Mouse (Mus musculus): Measurements from ENCODE around the gene Wdr93. TPM values are rescaled to one million over a fixed set of nuclear protein-coding genes. Genes with fewer than 3 reads are reported as not detected.

Gene Wdr93
- polyA plus RNA-seq, 1 experiment = 0.06 TPM

- no peak overlapping the region for H3K27ac ChIP-seq (ENCODE audit: insufficient read depth, low read depth, low read length)
- no peak overlapping the region for H3K4me3 ChIP-seq (ENCODE audit: low read depth, low read length)
- TF ChIP-seq CTCF (IDR thresholded peaks at IDR 0.05; ENCODE audit: extremely low read depth, insufficient read length, insufficient replicate concordance, low read depth, low read length) (no peak), POLR2A (IDR thresholded peaks at IDR 0.05; ENCODE audit: low read depth, low read length) (no peak)
- 0 out of 2 replicates have a peak, but pooled peaks cover 2% of the 10 kb centered on the region for H3K36me3 ChIP-seq (ENCODE audit: control insufficient read depth, insufficient read depth, low read length)
- 73% methylated on average over 5 of the region's 5 CpGs for WGBS
- 0 out of 2 replicates have a peak, but pooled peaks cover 2% of the 10 kb centered on the region for H3K4me1 ChIP-seq (ENCODE audit: control insufficient read depth, insufficient read depth, insufficient read length, low read length)
- H3K27me3 ChIP-seq (ENCODE audit: control insufficient read depth, insufficient read depth, low read length) = no peaks in the 10 kb centered on the region
These were observed 1.6 kb downstream of the Wdr93 start for GRCm38 (mm10) chr7:79744585-79744984.

GRCm38 (mm10) chr7:79747659-79748058 is 4.7 kb downstream of the Wdr93 start:
- WGBS = 78% methylated on average over 6 of the region's 6 CpGs
- Histone ChIP-seq H3K27me3 (ENCODE audit: control insufficient read depth, insufficient read depth, low read length) (no peaks in the 10 kb centered on the region), H3K4me1 (ENCODE audit: control insufficient read depth, insufficient read depth, insufficient read length, low read length) (0 out of 2 replicates have a peak, but pooled peaks cover 2% of the 10 kb centered on the region), H3K4me3 (ENCODE audit: low read depth, low read length) (no peak overlapping the region), H3K36me3 (ENCODE audit: control insufficient read depth, insufficient read depth, low read length) (no peaks in the 10 kb centered on the region), H3K27ac (ENCODE audit: insufficient read depth, low read depth, low read length) (no peak overlapping the region)
- TF ChIP-seq POLR2A (IDR thresholded peaks at IDR 0.05; ENCODE audit: low read depth, low read length) (no peak), CTCF (IDR thresholded peaks at IDR 0.05; ENCODE audit: extremely low read depth, insufficient read length, insufficient replicate concordance, low read depth, low read length) (no peak)

DNA sequence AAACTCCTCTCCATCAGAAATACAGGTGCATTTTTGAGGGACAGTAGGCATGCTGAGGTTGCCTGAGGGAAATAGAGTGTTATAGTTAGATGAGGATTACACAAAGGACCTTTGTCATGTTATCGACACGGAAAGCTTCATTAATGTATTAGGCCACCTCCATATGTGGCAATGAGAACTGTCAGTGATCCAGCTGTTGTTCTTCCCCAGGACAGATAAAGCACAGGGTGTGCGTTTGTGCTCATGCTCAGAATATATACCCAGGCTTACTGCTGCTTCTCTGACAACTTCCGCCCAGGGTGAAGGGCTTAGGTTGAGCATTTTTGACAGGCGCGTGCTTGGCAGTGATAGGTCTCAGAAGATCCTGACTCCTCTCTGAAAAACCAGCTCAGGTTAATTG is 6.5 kb downstream of the Wdr93 start:
- Histone ChIP-seq H3K4me1 (ENCODE audit: control insufficient read depth, insufficient read depth, insufficient read length, low read length) (no peaks in the 10 kb centered on the region), H3K27ac (ENCODE audit: insufficient read depth, low read depth, low read length) (no peak overlapping the region), H3K27me3 (ENCODE audit: control insufficient read depth, insufficient read depth, low read length) (no peaks in the 10 kb centered on the region), H3K4me3 (ENCODE audit: low read depth, low read length) (no peak overlapping the region), H3K36me3 (ENCODE audit: control insufficient read depth, insufficient read depth, low read length) (no peaks in the 10 kb centered on the region)
- TF ChIP-seq CTCF (IDR thresholded peaks at IDR 0.05; ENCODE audit: extremely low read depth, insufficient read length, insufficient replicate concordance, low read depth, low read length) = no peak
- no peak for TF ChIP-seq POLR2A (IDR thresholded peaks at IDR 0.05; ENCODE audit: low read depth, low read length)
- WGBS = 82% methylated on average over 6 of the region's 6 CpGs

DNA sequence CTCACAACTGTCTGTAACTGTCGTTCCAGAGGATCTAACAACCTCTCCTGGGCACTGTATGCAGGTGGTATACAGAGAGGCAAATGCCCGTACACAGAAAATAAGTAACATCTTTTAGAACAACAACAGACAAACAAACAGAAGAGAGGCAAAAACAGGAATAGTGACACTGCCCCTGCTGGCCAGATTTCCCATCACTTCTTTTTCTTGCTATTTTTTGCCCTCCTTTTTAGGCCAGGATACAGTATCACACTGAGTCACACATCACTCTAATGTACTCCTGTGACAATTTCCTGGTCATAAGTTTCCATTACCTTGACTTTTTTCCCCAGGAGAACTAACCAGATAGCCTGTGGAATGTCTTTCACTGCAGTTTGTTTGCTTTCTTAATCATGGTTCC is 13.4 kb downstream of the Wdr93 start:
- no peak overlapping the region for H3K4me3 ChIP-seq (ENCODE audit: low read depth, low read length)
- 55% methylated on average over 2 of the region's 2 CpGs for WGBS
- no peak overlapping the region for H3K27ac ChIP-seq (ENCODE audit: insufficient read depth, low read depth, low read length)
- H3K36me3 ChIP-seq (ENCODE audit: control insufficient read depth, insufficient read depth, low read length) = no peaks in the 10 kb centered on the region
- H3K27me3 ChIP-seq (ENCODE audit: control insufficient read depth, insufficient read depth, low read length) = no peaks in the 10 kb centered on the region
- TF ChIP-seq POLR2A (IDR thresholded peaks at IDR 0.05; ENCODE audit: low read depth, low read length) (no peak), CTCF (IDR thresholded peaks at IDR 0.05; ENCODE audit: extremely low read depth, insufficient read length, insufficient replicate concordance, low read depth, low read length) (no peak)
- no peaks in the 10 kb centered on the region for H3K4me1 ChIP-seq (ENCODE audit: control insufficient read depth, insufficient read depth, insufficient read length, low read length)

- TF ChIP-seq CTCF (IDR thresholded peaks at IDR 0.05; ENCODE audit: extremely low read depth, insufficient read length, insufficient replicate concordance, low read depth, low read length) = no peak
- TF ChIP-seq POLR2A (IDR thresholded peaks at IDR 0.05; ENCODE audit: low read depth, low read length) = no peak
- H3K36me3 ChIP-seq (ENCODE audit: control insufficient read depth, insufficient read depth, low read length) = no peaks in the 10 kb centered on the region
- WGBS = 55% methylated on average over 6 of the region's 6 CpGs
- H3K27me3 ChIP-seq (ENCODE audit: control insufficient read depth, insufficient read depth, low read length) = no peaks in the 10 kb centered on the region
- no peak overlapping the region for H3K27ac ChIP-seq (ENCODE audit: insufficient read depth, low read depth, low read length)
- no peak overlapping the region for H3K4me3 ChIP-seq (ENCODE audit: low read depth, low read length)
- H3K4me1 ChIP-seq (ENCODE audit: control insufficient read depth, insufficient read depth, insufficient read length, low read length) = no peaks in the 10 kb centered on the region
These were observed 15.2 kb downstream of the Wdr93 start for GRCm38 (mm10) chr7:79758176-79758575.

DNA sequence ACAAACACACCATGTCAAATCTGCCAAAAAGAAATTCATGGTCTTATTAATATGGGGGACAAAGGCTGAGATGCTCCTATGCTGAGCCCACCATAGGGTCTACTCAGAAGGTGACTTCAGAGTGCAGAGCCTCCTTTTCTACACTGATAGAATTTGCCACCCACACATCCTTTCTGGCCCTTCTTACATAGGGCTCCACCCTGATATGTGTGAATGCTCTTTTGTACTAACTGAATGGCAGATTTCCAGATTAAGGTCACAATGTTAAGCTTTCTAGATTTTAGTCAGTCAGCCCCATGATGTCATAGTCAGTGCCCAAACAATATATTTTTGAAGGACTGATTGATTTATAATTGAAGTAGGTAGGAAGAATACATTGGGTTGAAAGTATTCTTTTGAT is 16.8 kb downstream of the Wdr93 start:
- Histone ChIP-seq H3K36me3 (ENCODE audit: control insufficient read depth, insufficient read depth, low read length) (no peaks in the 10 kb centered on the region), H3K27ac (ENCODE audit: insufficient read depth, low read depth, low read length) (no peak overlapping the region), H3K4me1 (ENCODE audit: control insufficient read depth, insufficient read depth, insufficient read length, low read length) (no peaks in the 10 kb centered on the region), H3K4me3 (ENCODE audit: low read depth, low read length) (no peak overlapping the region), H3K27me3 (ENCODE audit: control insufficient read depth, insufficient read depth, low read length) (no peaks in the 10 kb centered on the region)
- TF ChIP-seq POLR2A (IDR thresholded peaks at IDR 0.05; ENCODE audit: low read depth, low read length) = no peak
- no peak for TF ChIP-seq CTCF (IDR thresholded peaks at IDR 0.05; ENCODE audit: extremely low read depth, insufficient read length, insufficient replicate concordance, low read depth, low read length)

- H3K27ac ChIP-seq (ENCODE audit: insufficient read depth, low read depth, low read length) = no peak overlapping the region
- TF ChIP-seq POLR2A (IDR thresholded peaks at IDR 0.05; ENCODE audit: low read depth, low read length) = no peak
- H3K4me3 ChIP-seq (ENCODE audit: low read depth, low read length) = no peak overlapping the region
- no peaks in the 10 kb centered on the region for H3K4me1 ChIP-seq (ENCODE audit: control insufficient read depth, insufficient read depth, insufficient read length, low read length)
- H3K27me3 ChIP-seq (ENCODE audit: control insufficient read depth, insufficient read depth, low read length) = no peaks in the 10 kb centered on the region
- 72% methylated on average over 5 of the region's 5 CpGs for WGBS
- no peaks in the 10 kb centered on the region for H3K36me3 ChIP-seq (ENCODE audit: control insufficient read depth, insufficient read depth, low read length)
These were observed 18.3 kb downstream of the Wdr93 start for GRCm38 (mm10) chr7:79761124-79761876.
